Mouse (Mus musculus): ENCODE measurements around the gene Sec24b. TPM values are rescaled to one million over a fixed set of nuclear protein-coding genes. Genes with fewer than 3 reads are reported as not detected.

Gene Sec24b
- total RNA-seq, 2 experiments from 2014 or later: 34.7 to 58.5 TPM

GRCm38 (mm10) chr3:129940780-129941179 is 120.6 kb downstream of the Sec24b start:
- ATAC-seq (replicated peaks; ENCODE audit: low FRiP score, low TSS enrichment, poor library complexity, severe bottlenecking): no peak

GRCm38 (mm10) chr3:129939058-129939457 is 122.3 kb downstream of the Sec24b start:
- ATAC-seq (replicated peaks; ENCODE audit: low FRiP score, low TSS enrichment, poor library complexity, severe bottlenecking): no peak

GRCm38 (mm10) chr3:129937848-129938247 is 123.5 kb downstream of the Sec24b start:
- ATAC-seq (replicated peaks; ENCODE audit: low FRiP score, low TSS enrichment, poor library complexity, severe bottlenecking): no peak

- ATAC-seq (replicated peaks; ENCODE audit: low FRiP score, low TSS enrichment, poor library complexity, severe bottlenecking): no peak
Observed at GRCm38 (mm10) chr3:129936561-129936960, 124.8 kb downstream of the Sec24b start.

Other genes with a start within 250 kb of the Sec24b start
- 0.64 TPM in 1 of 2 replicates, not detected in the other for gene Rrh, start 239.0 kb downstream of the Sec24b start, total RNA-seq (2014; fragmentation: Nextera tagmentation)
- 0.75 and 0.88 TPM in 2 replicates for gene Rrh, start 239.0 kb downstream of the Sec24b start, total RNA-seq (2017)
- 211 and 243 TPM in 2 replicates for gene Gar1, start 230.2 kb downstream of the Sec24b start, total RNA-seq (2014; fragmentation: Nextera tagmentation)
- 51.3 and 56.8 TPM in 2 replicates for gene Gar1, start 230.2 kb downstream of the Sec24b start, total RNA-seq (2017)
- not detected in 2 replicates for gene Cfi, start 225.7 kb downstream of the Sec24b start, total RNA-seq (2014; fragmentation: Nextera tagmentation)
- gene Cfi, start 225.7 kb downstream of the Sec24b start, total RNA-seq (2017): not detected in 2 replicates
- 110 and 118 TPM in 2 replicates for gene Pla2g12a, start 182.9 kb downstream of the Sec24b start, total RNA-seq (2014; fragmentation: Nextera tagmentation)
- 109 and 147 TPM in 2 replicates for gene Pla2g12a, start 182.9 kb downstream of the Sec24b start, total RNA-seq (2017)
- 35.0 and 40.7 TPM in 2 replicates for gene Casp6, start 160.1 kb downstream of the Sec24b start, total RNA-seq (2014; fragmentation: Nextera tagmentation)
- 12.5 and 23.8 TPM in 2 replicates for gene Casp6, start 160.1 kb downstream of the Sec24b start, total RNA-seq (2017)
- gene Mcub, start 91.3 kb downstream of the Sec24b start, total RNA-seq (2014; fragmentation: Nextera tagmentation): not detected in 2 replicates
- 0.84 TPM in 1 of 2 replicates, not detected in the other for gene Mcub, start 91.3 kb downstream of the Sec24b start, total RNA-seq (2017)
- gene Col25a1, start 69.9 kb upstream of the Sec24b start, total RNA-seq (2014; fragmentation: Nextera tagmentation): 0.05 TPM in 1 of 2 replicates, not detected in the other
- gene Col25a1, start 69.9 kb upstream of the Sec24b start, total RNA-seq (2017): not detected in 2 replicates

Data from megakaryocyte-erythroid progenitor cell, adult 5-6 weeks (primary cell).